10 mouse cellular contexts compared by ENCODE assay signal in genomic region chr11:114704071-114704913, GRCm38 (mm10). TPM values are rescaled to one million over a fixed set of nuclear protein-coding genes. Genes with fewer than 3 reads are reported as not detected.
DNase-seq lines count a peak whose midpoint lies in the region; ATAC-seq lines count a peak whose summit lies in the region.
"Had no signal": no experiment of that assay in that cellular context is flagged by ENCODE, and none has a peak within 500 bp of the region (broad histone marks: within the 10 kb centered on the region; RNA-seq: fewer than 3 reads in every experiment).

No protein-coding gene starts in this region.

- 64% methylated on average over 22 of the region's 22 CpGs for WGBS in midbrain, embryonic 10.5 days
- WGBS in midbrain, embryonic 11.5 days, result 59% methylated on average over 22 of the region's 22 CpGs

- peaks cover 15% of the 10 kb centered on the region for H3K4me1 ChIP-seq in midbrain, embryonic 10.5 days
- peaks cover 9% of the 10 kb centered on the region; the same call in 1 of the 2 replicates for H3K4me1 ChIP-seq in midbrain, embryonic 11.5 days (ENCODE audit: control insufficient read depth, insufficient read depth, low read length)

- H3K4me3 ChIP-seq in midbrain, embryonic 10.5 days, result no peak overlapping the region
- no peak overlapping the region for H3K4me3 ChIP-seq in midbrain, embryonic 11.5 days (ENCODE audit: low read depth, low read length)
- H3K4me3 ChIP-seq: erythroblast, embryonic 14.5 days; megakaryocyte, embryonic 14.5 days had no signal

- H3K27ac ChIP-seq in midbrain, embryonic 10.5 days (replicated peaks), result peak overlapping the region; percentile 68
- no peak overlapping the region for H3K27ac ChIP-seq in midbrain, embryonic 11.5 days (ENCODE audit: low read depth, low read length)

- DNase-seq in midbrain, embryonic 10.5 days (ENCODE audit: low spot score), result no peak
- DNase-seq in midbrain, embryonic 11.5 days (ENCODE audit: low spot score, missing footprints), result no peak
- DNase-seq in frontal cortex, adult 2 months (ENCODE audit: extremely low spot score in 1 of 2, low spot score in 1 of 2), result peak; percentile 48 to 71
- peak; percentile 51 to 55 for DNase-seq in left cerebral cortex, adult 18-20 months (ENCODE audit: low spot score in 2 of 2)
- DNase-seq in right cerebral cortex, adult 2 months (ENCODE audit: low spot score in 2 of 2), result peak; percentile 35 to 71
- DNase-seq in c-Kit-positive CD71-positive TER-119-positive erythroid progenitor cells, embryonic 14.5 days (ENCODE audit: low spot score), result no peak

- no peak overlapping the region for H3K9ac ChIP-seq in midbrain, embryonic 11.5 days (ENCODE audit: low read length)

- no peak for ATAC-seq in midbrain, embryonic 11.5 days (ENCODE audit: low FRiP score)
- no peak for ATAC-seq in monocyte, adult 5-6 weeks (replicated peaks; ENCODE audit: insufficient number of reproducible peaks, low FRiP score, low TSS enrichment, poor library complexity, severe bottlenecking)
- ATAC-seq in granulocyte monocyte progenitor cell, adult 5-6 weeks (replicated peaks; ENCODE audit: poor library complexity, severe bottlenecking), result no peak

- H3K4me2 ChIP-seq in midbrain, embryonic 11.5 days, result no peak overlapping the region

- H3K27me3 ChIP-seq in midbrain, embryonic 10.5 days (ENCODE audit: low read depth, poor library complexity, severe bottlenecking), result no peaks in the 10 kb centered on the region
- no peaks in the 10 kb centered on the region for H3K27me3 ChIP-seq in midbrain, embryonic 11.5 days (ENCODE audit: control insufficient read depth, insufficient read depth, low read length)

- peaks cover 11% of the 10 kb centered on the region for H3K36me3 ChIP-seq in midbrain, embryonic 10.5 days
- no peaks in the 10 kb centered on the region for H3K36me3 ChIP-seq in midbrain, embryonic 11.5 days (ENCODE audit: control insufficient read depth, insufficient read depth, low read length)

- H3K9me3 ChIP-seq in midbrain, embryonic 10.5 days (replicated peaks), result no peaks in the 10 kb centered on the region
- no peaks in the 10 kb centered on the region for H3K9me3 ChIP-seq in midbrain, embryonic 11.5 days (ENCODE audit: control insufficient read depth, low read length)

RNA-seq across cellular contexts. Expression of gene Dnaic2, which starts 22.9 kb away (rescaled TPM):
- 2.1 and 2.2 TPM in 2 replicates for polyA plus RNA-seq in midbrain, embryonic 10.5 days (2016; fragmentation: Nextera tagmentation; extraction: Ambion mirVana)
- 1.2 and 1.3 TPM in 2 replicates for polyA plus RNA-seq in midbrain, embryonic 11.5 days (2014; fragmentation: Nextera tagmentation; extraction: Ambion mirVana)
- 2.5 and 2.9 TPM in 2 replicates for polyA plus RNA-seq in frontal cortex, adult 2 months (2012; rRNA removed)
- 1 to 10 TPM; 1.2 to 1.4 TPM for total RNA-seq in left cerebral cortex, adult 18-20 months (2021)
- total RNA-seq in monocyte, adult 5-6 weeks (2017), result not detected in 3 replicates
- not detected in 2 replicates for total RNA-seq in granulocyte monocyte progenitor cell, adult 5-6 weeks (2014; fragmentation: Nextera tagmentation)
- not detected in 2 replicates for total RNA-seq in granulocyte monocyte progenitor cell, adult 5-6 weeks (2017)
- polyA plus RNA-seq: erythroblast, embryonic 14.5 days had no signal

RNA-seq across cellular contexts. Expression of gene Ttyh2, which starts 29.1 kb away (rescaled TPM):
- 9.6 and 12.6 TPM in 2 replicates for polyA plus RNA-seq in midbrain, embryonic 10.5 days (2016; fragmentation: Nextera tagmentation; extraction: Ambion mirVana)
- polyA plus RNA-seq in midbrain, embryonic 11.5 days (2014; fragmentation: Nextera tagmentation; extraction: Ambion mirVana), result 11.0 and 11.4 TPM in 2 replicates
- polyA plus RNA-seq in frontal cortex, adult 2 months (2012; rRNA removed), result 19.0 and 20.1 TPM in 2 replicates
- total RNA-seq in left cerebral cortex, adult 18-20 months (2021), result 10 to 100 TPM; 17.8 to 21.5 TPM
- 0.48 to 1.2 TPM in 2 of 3 replicates, not detected in the other for total RNA-seq in monocyte, adult 5-6 weeks (2017)
- total RNA-seq in granulocyte monocyte progenitor cell, adult 5-6 weeks (2014; fragmentation: Nextera tagmentation), result 6.5 and 8.7 TPM in 2 replicates
- total RNA-seq in granulocyte monocyte progenitor cell, adult 5-6 weeks (2017), result 4.0 and 4.9 TPM in 2 replicates

RNA-seq across cellular contexts. Expression of gene Rpl38, which starts 36.0 kb away (rescaled TPM):
- polyA plus RNA-seq in midbrain, embryonic 10.5 days (2016; fragmentation: Nextera tagmentation; extraction: Ambion mirVana), result 851 and 1,060 TPM in 2 replicates
- 839 and 977 TPM in 2 replicates for polyA plus RNA-seq in midbrain, embryonic 11.5 days (2014; fragmentation: Nextera tagmentation; extraction: Ambion mirVana)
- polyA plus RNA-seq in frontal cortex, adult 2 months (2012; rRNA removed), result 1,969 and 2,066 TPM in 2 replicates
- total RNA-seq in left cerebral cortex, adult 18-20 months (2021), result 1,000 to 10,000 TPM in 1 of 2 experiments, 100 to 1,000 TPM in 1; 952 to 1,003 TPM
- 1,558 to 1,754 TPM (median 1,732 TPM) in 3 replicates for total RNA-seq in monocyte, adult 5-6 weeks (2017)
- total RNA-seq in granulocyte monocyte progenitor cell, adult 5-6 weeks (2014; fragmentation: Nextera tagmentation), result 2,916 and 3,176 TPM in 2 replicates
- total RNA-seq in granulocyte monocyte progenitor cell, adult 5-6 weeks (2017), result 2,043 and 3,376 TPM in 2 replicates

Comparison
In these comparisons a context has a peak if more than half of its experiments do, and no peak if none do; other contexts are left out.
1. DNase-seq: peak in frontal cortex, adult 2 months (2 of 2), left cerebral cortex, adult 18-20 months (2 of 2) and right cerebral cortex, adult 2 months (2 of 2); none in midbrain, embryonic 10.5 days (single experiment), midbrain, embryonic 11.5 days (single experiment) and c-Kit-positive CD71-positive TER-119-positive erythroid progenitor cells, embryonic 14.5 days (single experiment).